Comparison of ENCODE assay signal across 9 mouse cellular contexts in genomic region chr15:96132636-96133035, GRCm38 (mm10).
A peak's percentile ranks its signal among the peaks of the same experiment; 100 is the strongest.
DNase-seq lines count a peak whose midpoint lies in the region; ATAC-seq and TF ChIP-seq lines count a peak whose summit lies in the region.
"Had no signal": no experiment of that assay in that cellular context is flagged by ENCODE, and none has a peak within 500 bp of the region (broad histone marks: within the 10 kb centered on the region; RNA-seq: fewer than 3 reads in every experiment).

No protein-coding gene starts in this region.

- H3K9me3 ChIP-seq in stomach, embryonic 16.5 days (replicated peaks; ENCODE audit: control insufficient read depth, low read length), result no peaks in the 10 kb centered on the region

- 50% methylated on average over 3 of the region's 3 CpGs for WGBS in stomach, embryonic 16.5 days

- ATAC-seq in stomach, embryonic 16.5 days (ENCODE audit: insufficient read depth, low FRiP score), result peak; percentile 68

- H3K4me1 ChIP-seq in stomach, embryonic 16.5 days (ENCODE audit: control insufficient read depth, insufficient read depth, low read length), result peaks cover 8% of the 10 kb centered on the region; the same call in 1 of the 2 replicates

- no peaks in the 10 kb centered on the region for H3K27me3 ChIP-seq in stomach, embryonic 16.5 days (ENCODE audit: control insufficient read depth, insufficient read depth, low read length)

- H3K27ac ChIP-seq in gastrocnemius, adult 2 months, result no peak overlapping the region
- H3K27ac ChIP-seq in stomach, embryonic 16.5 days (ENCODE audit: low read length), result peak overlapping the region; percentile 41; the same call in 1 of the 2 replicates
- H3K27ac ChIP-seq: left cerebral cortex, adult 2 months had no signal

- H3K4me2 ChIP-seq in stomach, embryonic 16.5 days (ENCODE audit: low read depth, low read length), result no peak overlapping the region

- H3K9ac ChIP-seq in stomach, embryonic 16.5 days (ENCODE audit: low read length), result no peak overlapping the region

- H3K4me3 ChIP-seq in gastrocnemius, adult 2 months, result no peak overlapping the region
- no peak overlapping the region for H3K4me3 ChIP-seq in stomach, embryonic 16.5 days (replicated peaks; ENCODE audit: low read length)
- H3K4me3 ChIP-seq: left cerebral cortex, adult 2 months had no signal

- intact Hi-C loops in gastrocnemius, adult 2 months (cut with DNase I), result loop anchor here (5.0 kb wide), 1 partner anchor 70 kb away; no protein-coding TSS in a partner anchor

- no peak for TF ChIP-seq CTCF in gastrocnemius, adult 2 months (IDR thresholded peaks at IDR 0.05)

- no peaks in the 10 kb centered on the region for H3K36me3 ChIP-seq in stomach, embryonic 16.5 days (ENCODE audit: control insufficient read depth, insufficient read depth, low read length)

- peak; percentile 9 for DNase-seq in gastrocnemius, postnatal 25 days
- DNase-seq in gastrocnemius, adult 2 months, result no peak
- DNase-seq in urinary bladder, postnatal 14 days (ENCODE audit: low spot score), result peak; percentile 13
- no peak for DNase-seq in urinary bladder, postnatal 10 days (ENCODE audit: low spot score)
- peak; percentile 19 to 31 for DNase-seq in layer of hippocampus, postnatal 14 days (ENCODE audit: low spot score in 2 of 2)
- no peak for DNase-seq in cerebellum, adult 18-20 months
- DNase-seq in c-Kit-positive CD71-positive TER-119-positive erythroid progenitor cells, embryonic 14.5 days (ENCODE audit: low spot score), result no peak

Comparison
In these comparisons a context has a peak if more than half of its experiments do, and no peak if none do; other contexts are left out.
1. DNase-seq: peak in gastrocnemius, postnatal 25 days (single experiment), urinary bladder, postnatal 14 days (single experiment) and layer of hippocampus, postnatal 14 days (2 of 2); none in gastrocnemius, adult 2 months (single experiment), urinary bladder, postnatal 10 days (single experiment), cerebellum, adult 18-20 months (0 of 2) and c-Kit-positive CD71-positive TER-119-positive erythroid progenitor cells, embryonic 14.5 days (single experiment).